Mouse (Mus musculus) thymus, postnatal 10 days (tissue): ENCODE measurements around the gene Cfap65.

Source experiments
- DNase-seq, 2 experiments: peaks; one replicate each; pipeline ENCODE4 v3.0.0; 2021; ENCODE audit warnings: low spot score in 2 of 2

Gene Cfap65

GRCm38 (mm10) chr1:74935402-74935801 is at the start of gene Cfap65:
TSS of gene Cfap65 (minus strand) at chr1:74935599.
- no peak for DNase-seq

GRCm38 (mm10) chr1:74977001-74977400 is 41.6 kb upstream of the Cfap65 start:
- no peak for DNase-seq

GRCm38 (mm10) chr1:74975936-74976335 is 40.5 kb upstream of the Cfap65 start:
- DNase-seq, result no peak

GRCm38 (mm10) chr1:74973590-74973989 is 38.2 kb upstream of the Cfap65 start:
- DNase-seq, result no peak

GRCm38 (mm10) chr1:74971353-74972050 is 36.1 kb upstream of the Cfap65 start:
- no peak for DNase-seq

- DNase-seq, result no peak
Observed at GRCm38 (mm10) chr1:74967962-74968580, 32.7 kb upstream of the Cfap65 start.

GRCm38 (mm10) chr1:74964494-74965215 is 29.3 kb upstream of the Cfap65 start:
- peak in 1 of 2 experiments; percentile 41 for DNase-seq

- DNase-seq, result no peak
Observed at GRCm38 (mm10) chr1:74962853-74963227, 27.4 kb upstream of the Cfap65 start.

GRCm38 (mm10) chr1:74962126-74962852 is 26.9 kb upstream of the Cfap65 start:
- DNase-seq, result no peak

- DNase-seq, result no peak
Observed at GRCm38 (mm10) chr1:74961722-74962121, 26.3 kb upstream of the Cfap65 start.

- no peak for DNase-seq
Observed at GRCm38 (mm10) chr1:74960059-74960458, 24.7 kb upstream of the Cfap65 start.

- DNase-seq, result no peak
Observed at GRCm38 (mm10) chr1:74951556-74952210, 16.3 kb upstream of the Cfap65 start, which contains the start of gene Ihh. TSS of gene Ihh (minus strand) at chr1:74951672.

- no peak for DNase-seq
Observed at GRCm38 (mm10) chr1:74950576-74951490, 15.4 kb upstream of the Cfap65 start.

GRCm38 (mm10) chr1:74950066-74950465 is 14.7 kb upstream of the Cfap65 start:
- DNase-seq, result no peak

GRCm38 (mm10) chr1:74949666-74950050 is 14.3 kb upstream of the Cfap65 start:
- DNase-seq, result no peak

GRCm38 (mm10) chr1:74948784-74949665 is 13.6 kb upstream of the Cfap65 start:
- peak in 1 of 2 experiments; percentile 45 for DNase-seq

GRCm38 (mm10) chr1:74947986-74948670 is 12.7 kb upstream of the Cfap65 start:
- DNase-seq, result no peak

- DNase-seq, result no peak
Observed at GRCm38 (mm10) chr1:74941651-74942360, 6.4 kb upstream of the Cfap65 start.
